Mouse (Mus musculus) limb, embryonic 12.5 days (tissue): ENCODE results near the gene Synrg. TPM values are rescaled to one million over a fixed set of nuclear protein-coding genes. Genes with fewer than 3 reads are reported as not detected.

Source experiments
- ATAC-seq: fragments of 200-750 bp; cut with Nextera tagmentation; 2 replicates; pipeline ENCODE4 v1.8.0; 2017; ENCODE audit warnings: low read depth, moderate TSS enrichment; ENCODE audit not compliant: insufficient number of reproducible peaks, insufficient read depth, low FRiP score, low TSS enrichment
- H3K27ac ChIP-seq: fragments of 300-500 bp; sonication (generic); 2 replicates; pipeline ENCODE4 v1.5.1; 2016; ENCODE audit warnings: mild to moderate bottlenecking, moderate library complexity
- H3K27me3 ChIP-seq: fragments of 300-500 bp; sonication (generic); 2 replicates; pipeline ENCODE4 v1.6.1; 2016; ENCODE audit warnings: mild to moderate bottlenecking, moderate library complexity
- H3K36me3 ChIP-seq: fragments of 300-500 bp; sonication (generic); 2 replicates; pipeline ENCODE4 v1.6.1; 2016; ENCODE audit warnings: mild to moderate bottlenecking, moderate library complexity
- H3K4me1 ChIP-seq: fragments of 300-500 bp; sonication (generic); replicated peaks from 2 replicates; pipeline ENCODE4 v1.6.1; 2016
- H3K4me2 ChIP-seq: fragments of 300-500 bp; sonication (generic); 2 replicates; pipeline ENCODE4 v1.6.1; 2016; ENCODE audit warnings: mild to moderate bottlenecking, moderate library complexity
- H3K4me3 ChIP-seq: fragments of 300-500 bp; sonication (generic); replicated peaks from 2 replicates; pipeline ENCODE4 v1.5.1; 2016; ENCODE audit warnings: mild to moderate bottlenecking
- H3K9ac ChIP-seq: fragments of 300-500 bp; sonication (generic); replicated peaks from 2 replicates; pipeline ENCODE4 v1.6.1; 2016; ENCODE audit warnings: mild to moderate bottlenecking, moderate library complexity
- H3K9me3 ChIP-seq: fragments of 300-500 bp; sonication (generic); 2 replicates; pipeline ENCODE4 v1.6.1; 2016; ENCODE audit warnings: mild to moderate bottlenecking, moderate library complexity
- WGBS: fragments of 180-500 bp; shearing (Covaris S2); methylation state at CpG from one replicate; pipeline ENCODE4 v1.1.7; 2016; 5-methylcytosine and 5-hydroxymethylcytosine counted together
- polyA plus RNA-seq: library from polyadenylated mRNA; unstranded; fragments of >200 nt; fragmentation: Nextera tagmentation; extraction: Ambion mirVana; gene quantifications from 2 replicates; pipeline ENCODE4 v1.2.1, GENCODE M21; 2016

The Synrg gene
- polyA plus RNA-seq, 1 experiment from 2014 or later, result 8.6 TPM

GRCm38 (mm10) chr11:83993428-83993827 lies 29.2 kb downstream of the Synrg start:
- WGBS, result 79% methylated on average over 2 of the region's 2 CpGs
- Histone ChIP-seq H3K27me3 (no peaks in the 10 kb centered on the region), H3K4me2 (no peak overlapping the region), H3K9ac (no peak overlapping the region), H3K27ac (no peak overlapping the region), H3K4me3 (no peak overlapping the region), H3K4me1 (no peaks in the 10 kb centered on the region), H3K9me3 (no peaks in the 10 kb centered on the region), H3K36me3 (peaks cover 66% of the 10 kb centered on the region)
- no peak for ATAC-seq

- Histone ChIP-seq H3K4me2 (no peak overlapping the region), H3K9ac (no peak overlapping the region), H3K27ac (no peak overlapping the region), H3K36me3 (peaks cover 72% of the 10 kb centered on the region), H3K9me3 (no peaks in the 10 kb centered on the region), H3K4me1 (no peaks in the 10 kb centered on the region), H3K27me3 (no peaks in the 10 kb centered on the region), H3K4me3 (no peak overlapping the region)
- ATAC-seq, result no peak
- 87% methylated on average over 3 of the region's 3 CpGs for WGBS
These were observed 30.3 kb downstream of the Synrg start for GRCm38 (mm10) chr11:83994481-83994880.

- Histone ChIP-seq H3K27ac (no peak overlapping the region), H3K4me2 (no peak overlapping the region), H3K4me3 (no peak overlapping the region), H3K9me3 (no peaks in the 10 kb centered on the region), H3K4me1 (no peaks in the 10 kb centered on the region), H3K27me3 (no peaks in the 10 kb centered on the region), H3K36me3 (peaks cover 65% of the 10 kb centered on the region), H3K9ac (no peak overlapping the region)
- no peak for ATAC-seq
- WGBS, result 87% methylated on average over 2 of the region's 2 CpGs
These were observed 31.3 kb downstream of the Synrg start for GRCm38 (mm10) chr11:83995535-83995950.

- WGBS, result 87% methylated on average over 5 of the region's 5 CpGs
- Histone ChIP-seq H3K36me3 (peaks cover 67% of the 10 kb centered on the region), H3K4me1 (no peaks in the 10 kb centered on the region), H3K4me2 (no peak overlapping the region), H3K9ac (no peak overlapping the region), H3K9me3 (no peaks in the 10 kb centered on the region), H3K27me3 (no peaks in the 10 kb centered on the region), H3K27ac (no peak overlapping the region), H3K4me3 (no peak overlapping the region)
- ATAC-seq, result no peak
These were observed 33.1 kb downstream of the Synrg start for GRCm38 (mm10) chr11:83997171-83997868.

- H3K4me3 ChIP-seq, result no peak overlapping the region
- 93% methylated on average over 3 of the region's 3 CpGs for whole genome bisulfite sequencing
- H3K27me3 ChIP-seq, result no peaks in the 10 kb centered on the region
- no peak overlapping the region for H3K9ac ChIP-seq
- H3K4me2 ChIP-seq, result no peak overlapping the region
- no peaks in the 10 kb centered on the region for H3K9me3 ChIP-seq
- H3K36me3 ChIP-seq, result peaks cover 71% of the 10 kb centered on the region
- no peak overlapping the region for H3K27ac ChIP-seq
- H3K4me1 ChIP-seq, result no peaks in the 10 kb centered on the region
- ATAC-seq, result no peak
These were observed 34.8 kb downstream of the Synrg start for GRCm38 (mm10) chr11:83998993-83999392.

- no peaks in the 10 kb centered on the region for H3K4me1 ChIP-seq
- no peak overlapping the region for H3K4me2 ChIP-seq
- H3K9ac ChIP-seq, result no peak overlapping the region
- no peak for ATAC-seq
- H3K4me3 ChIP-seq, result no peak overlapping the region
- no peaks in the 10 kb centered on the region for H3K9me3 ChIP-seq
- WGBS, result 86% methylated on average over 4 of the region's 4 CpGs
- peaks cover 70% of the 10 kb centered on the region for H3K36me3 ChIP-seq
- H3K27ac ChIP-seq, result no peak overlapping the region
- H3K27me3 ChIP-seq, result no peaks in the 10 kb centered on the region
These were observed 35.2 kb downstream of the Synrg start for GRCm38 (mm10) chr11:83999411-83999915.

GRCm38 (mm10) chr11:84001257-84001656 lies 37.0 kb downstream of the Synrg start:
- H3K36me3 ChIP-seq, result peaks cover 60% of the 10 kb centered on the region
- WGBS, result 82% methylated on average over 3 of the region's 3 CpGs

GRCm38 (mm10) chr11:84003986-84004385 lies 39.8 kb downstream of the Synrg start:
- H3K4me2 ChIP-seq, result no peak overlapping the region
- H3K4me1 ChIP-seq, result no peaks in the 10 kb centered on the region
- no peak overlapping the region for H3K27ac ChIP-seq
- no peaks in the 10 kb centered on the region for H3K9me3 ChIP-seq
- H3K27me3 ChIP-seq, result no peaks in the 10 kb centered on the region
- no peak for ATAC-seq
- WGBS, result 83% methylated on average over 6 of the region's 6 CpGs
- H3K9ac ChIP-seq, result no peak overlapping the region
- H3K4me3 ChIP-seq, result no peak overlapping the region
- peaks cover 44% of the 10 kb centered on the region for H3K36me3 ChIP-seq

More at GRCm38 (mm10) chr11:84001257-84001656, 37.0 kb downstream of the Synrg start:
- H3K4me2 ChIP-seq, result no peak overlapping the region
- no peaks in the 10 kb centered on the region for H3K27me3 ChIP-seq
- H3K9me3 ChIP-seq, result no peaks in the 10 kb centered on the region
- no peak for ATAC-seq
- H3K27ac ChIP-seq, result no peak overlapping the region
- no peak overlapping the region for H3K4me3 ChIP-seq
- no peaks in the 10 kb centered on the region for H3K4me1 ChIP-seq
- H3K9ac ChIP-seq, result no peak overlapping the region

GRCm38 (mm10) chr11:84009001-84009400 lies 44.8 kb downstream of the Synrg start:
- ATAC-seq, result no peak
- H3K9me3 ChIP-seq, result no peaks in the 10 kb centered on the region
- peaks cover 14% of the 10 kb centered on the region for H3K4me1 ChIP-seq
- no peak overlapping the region for H3K27ac ChIP-seq
- WGBS, result 84% methylated on average over 9 of the region's 9 CpGs
- no peak overlapping the region for H3K9ac ChIP-seq
- no peak overlapping the region for H3K4me3 ChIP-seq
- peaks cover 26% of the 10 kb centered on the region; the same call in 1 of the 2 replicates for H3K36me3 ChIP-seq
- no peak overlapping the region for H3K4me2 ChIP-seq
- 0 out of 2 replicates have a peak, but pooled peaks cover 5% of the 10 kb centered on the region for H3K27me3 ChIP-seq

- H3K27ac ChIP-seq, result no peak overlapping the region
- H3K4me1 ChIP-seq, result peaks cover 14% of the 10 kb centered on the region
- no peaks in the 10 kb centered on the region for H3K9me3 ChIP-seq
- H3K27me3 ChIP-seq, result 0 out of 2 replicates have a peak, but pooled peaks cover 5% of the 10 kb centered on the region
- no peak overlapping the region for H3K4me2 ChIP-seq
- no peak overlapping the region for H3K4me3 ChIP-seq
- H3K9ac ChIP-seq, result no peak overlapping the region
- ATAC-seq, result no peak
- peaks cover 21% of the 10 kb centered on the region; the same call in 1 of the 2 replicates for H3K36me3 ChIP-seq
- WGBS, result 88% methylated on average over 9 of the region's 9 CpGs
These were observed 46.2 kb downstream of the Synrg start for GRCm38 (mm10) chr11:84010411-84010810.

GRCm38 (mm10) chr11:84011050-84011449 lies 46.8 kb downstream of the Synrg start:
- no peak overlapping the region for H3K4me3 ChIP-seq
- H3K27me3 ChIP-seq, result 0 out of 2 replicates have a peak, but pooled peaks cover 5% of the 10 kb centered on the region
- no peaks in the 10 kb centered on the region for H3K9me3 ChIP-seq
- peaks cover 19% of the 10 kb centered on the region; the same call in 1 of the 2 replicates for H3K36me3 ChIP-seq
- H3K9ac ChIP-seq, result no peak overlapping the region
- peaks cover 14% of the 10 kb centered on the region for H3K4me1 ChIP-seq
- no peak overlapping the region for H3K4me2 ChIP-seq
- ATAC-seq, result no peak
- H3K27ac ChIP-seq, result no peak overlapping the region
- 28% methylated on average over 12 of the region's 12 CpGs for WGBS
